Mouse (Mus musculus) megakaryocyte, adult 5-6 weeks (primary cell): Measurements from ENCODE around the gene Cmbl. TPM values are rescaled to one million over a fixed set of nuclear protein-coding genes. Genes with fewer than 3 reads are reported as not detected.
"Not testable (repeated sequence)": the region's sequence is repeated elsewhere in the genome, so short reads cannot be mapped to it uniquely, and the experiment has no call there.

ENCODE experiments used
- ATAC-seq: 2 replicates; pipeline ENCODE4 v1.8.0; 2016; ENCODE audit warnings: mild to moderate bottlenecking, inconsistent platforms; ENCODE audit not compliant: poor library complexity, severe bottlenecking
- total RNA-seq, 2 experiments: library from RNA; stranded (forward) in 1 of 2; stranded (reverse) in 1 of 2; fragments of 153-499, 151-499 nt in 1 of 2; fragments of 221-1000, 200-1000 nt in 1 of 2; gene quantifications; 2 replicates each; pipeline versions ENCODE4 v1.2.3 to v1.2.4; 2015 to 2017

The Cmbl gene
- total RNA-seq, 2 experiments from 2014 or later: 0.48 TPM; not detected in 1

- ATAC-seq: no peak
Observed at GRCm38 (mm10) chr15:31573287-31573686, 8.1 kb downstream of the Cmbl start.

DNA sequence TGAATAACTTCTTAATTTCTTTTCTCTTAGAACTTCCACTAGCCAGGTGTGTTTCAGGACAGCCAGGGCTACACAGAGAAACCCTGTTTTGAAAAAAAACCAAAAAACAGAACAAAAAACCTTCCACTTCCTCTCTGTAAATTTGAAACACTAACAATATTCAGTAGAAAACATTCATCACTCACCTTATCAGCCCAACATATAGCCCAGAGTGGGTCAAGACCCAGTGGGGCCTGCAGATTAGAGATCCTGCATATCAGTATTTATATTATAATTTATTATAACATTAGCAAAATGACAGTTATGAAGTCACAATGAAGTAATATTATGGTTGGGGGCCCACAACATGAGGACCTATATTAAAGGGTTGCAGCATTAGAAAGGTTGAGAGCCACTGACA, 8.5 kb downstream of the Cmbl start:
- no peak for ATAC-seq

- no peak for ATAC-seq
Observed at GRCm38 (mm10) chr15:31576076-31576475, 10.9 kb downstream of the Cmbl start.

DNA sequence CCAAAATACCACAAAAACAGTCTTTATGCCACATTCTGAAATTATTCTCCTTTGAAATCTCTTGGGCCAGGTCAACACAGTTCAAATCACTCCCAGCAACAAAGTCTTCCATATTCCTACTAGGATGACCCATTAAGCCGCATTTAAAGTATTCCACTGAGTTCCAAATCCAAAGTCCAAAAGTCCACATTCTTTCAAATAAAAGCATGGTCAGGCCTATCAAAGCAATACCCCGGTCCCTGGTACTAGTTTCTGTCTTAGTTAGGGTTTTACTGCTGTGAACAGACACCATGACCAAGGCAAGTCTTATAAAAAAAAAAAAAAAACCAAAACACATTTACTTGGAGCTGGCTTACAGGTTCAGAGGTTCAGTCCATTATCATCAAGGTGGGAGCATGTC, 15.9 kb downstream of the Cmbl start:
- not testable (repeated sequence) for ATAC-seq

GRCm38 (mm10) chr15:31583304-31584085, 18.3 kb downstream of the Cmbl start:
- ATAC-seq: no peak

- ATAC-seq: no peak
Observed at GRCm38 (mm10) chr15:31585238-31585637, 20.0 kb downstream of the Cmbl start.

GRCm38 (mm10) chr15:31586088-31586487, 20.9 kb downstream of the Cmbl start:
- no peak for ATAC-seq

- peak; percentile 92 for ATAC-seq
Observed at GRCm38 (mm10) chr15:31586519-31586918, 21.3 kb downstream of the Cmbl start.

- ATAC-seq: no peak
Observed at GRCm38 (mm10) chr15:31587789-31588188, 22.6 kb downstream of the Cmbl start.

GRCm38 (mm10) chr15:31588989-31589640, 23.9 kb downstream of the Cmbl start:
- no peak for ATAC-seq

- no peak for ATAC-seq
Observed at GRCm38 (mm10) chr15:31590176-31590575, 25.0 kb downstream of the Cmbl start.

GRCm38 (mm10) chr15:31592531-31592930, 27.3 kb downstream of the Cmbl start:
- no peak for ATAC-seq

DNA sequence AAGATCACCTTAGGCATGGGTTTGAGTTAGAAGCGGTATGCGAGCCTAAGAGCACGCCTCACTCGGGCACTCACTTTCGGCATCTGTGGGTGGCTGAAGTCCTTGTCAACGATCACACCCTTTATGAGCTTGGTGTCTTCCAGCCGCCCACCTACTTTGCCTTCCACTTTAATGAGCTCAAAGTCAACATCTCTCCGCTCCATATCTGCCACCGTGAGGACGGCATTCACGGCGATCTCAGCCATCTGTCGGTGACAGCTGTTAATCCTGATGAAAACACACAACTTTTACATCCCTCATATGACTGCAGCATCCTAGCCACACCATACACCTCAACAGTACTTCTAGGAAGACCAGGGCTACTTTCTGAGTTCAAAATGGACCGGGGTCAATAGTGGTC, 29.1 kb downstream of the Cmbl start:
- ATAC-seq: no peak

DNA sequence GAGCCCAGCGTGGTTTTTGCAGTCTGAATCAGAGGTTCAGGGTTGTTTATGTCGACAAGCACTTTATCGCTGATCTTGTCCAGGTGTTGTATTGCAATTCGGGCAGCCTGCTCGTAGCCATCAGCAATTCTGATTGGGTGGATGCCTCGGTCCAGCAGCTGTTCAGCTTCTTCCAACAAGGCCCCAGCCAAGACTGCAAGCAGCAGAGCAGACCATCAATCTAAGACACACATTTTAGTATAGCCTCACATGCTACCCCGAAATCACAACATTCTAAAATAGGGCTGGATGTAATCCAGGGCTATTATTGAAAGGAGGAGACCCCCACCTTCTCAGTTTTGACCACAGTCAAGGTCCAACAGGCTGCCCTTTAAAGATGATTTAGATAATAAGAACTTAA, 30.5 kb downstream of the Cmbl start:
- ATAC-seq: no peak

- ATAC-seq: no peak
Observed at GRCm38 (mm10) chr15:31599834-31600233, 34.6 kb downstream of the Cmbl start.

DNA sequence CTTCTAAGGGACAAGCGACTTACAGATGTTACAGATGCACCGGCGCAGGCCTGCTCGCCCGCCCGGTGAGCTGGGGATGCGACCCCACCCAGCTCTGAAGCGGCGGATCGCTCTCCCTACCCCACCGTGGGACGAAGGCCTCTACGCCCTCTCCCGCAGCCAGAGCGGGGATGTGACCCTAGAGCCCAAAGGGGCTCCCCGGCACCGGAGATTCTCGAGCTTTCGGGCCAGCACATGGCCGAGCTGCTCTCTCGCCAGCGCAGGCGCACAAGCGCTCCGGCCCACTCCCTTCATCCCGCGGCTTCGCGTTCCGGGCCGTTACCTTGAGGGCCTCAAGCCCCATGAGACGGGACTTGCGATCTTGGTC, 36.1 kb downstream of the Cmbl start:
- ATAC-seq: peak; percentile 65

- peak; percentile 88 for ATAC-seq
Observed at GRCm38 (mm10) chr15:31601646-31602374, 36.6 kb downstream of the Cmbl start, which contains the start of the genes Cct5 and Fam173b. Cct5 (minus strand) TSS chr15:31601804. Fam173b (plus strand) TSS chr15:31601852.

DNA sequence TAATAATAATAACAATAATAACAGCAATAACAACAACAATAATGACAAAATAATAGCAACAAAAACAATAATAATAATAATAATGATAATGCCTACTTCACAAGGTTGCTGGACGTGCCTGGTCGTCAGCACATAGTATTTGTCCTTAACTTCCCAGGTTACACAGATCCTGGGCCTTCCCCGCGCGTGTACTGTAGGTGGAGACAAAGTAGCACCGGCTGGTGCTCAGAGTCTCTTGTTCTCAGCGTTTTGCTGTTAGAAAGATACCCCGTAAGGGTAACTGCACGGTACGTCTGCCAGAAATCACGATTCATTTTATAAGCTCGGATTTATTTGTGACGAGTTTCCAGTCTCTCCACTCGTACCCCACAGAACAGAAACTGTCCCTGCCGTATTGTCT, 37.2 kb downstream of the Cmbl start:
- ATAC-seq: no peak

DNA sequence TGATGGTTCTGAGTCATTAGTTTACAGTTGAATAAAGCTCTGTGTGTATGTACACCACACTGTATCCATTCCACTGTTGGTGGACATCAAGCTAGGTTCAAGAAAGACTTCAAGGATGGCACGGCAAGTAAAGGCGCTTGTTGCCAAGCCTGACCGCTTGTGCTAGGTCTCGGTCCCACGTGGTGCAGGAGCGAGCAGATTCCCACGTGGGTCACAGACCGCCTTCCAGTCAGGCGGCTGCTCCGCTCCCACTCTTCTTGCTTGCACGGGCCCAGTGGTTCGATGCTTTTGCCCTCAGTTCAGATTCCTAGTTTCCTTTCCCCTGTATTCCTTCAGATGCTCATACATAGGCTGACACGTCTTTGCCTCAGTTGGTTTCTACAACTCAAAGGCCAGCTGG, 37.9 kb downstream of the Cmbl start:
- no peak for ATAC-seq

GRCm38 (mm10) chr15:31606821-31607220, 41.6 kb downstream of the Cmbl start:
- ATAC-seq: no peak

- ATAC-seq: no peak
Observed at GRCm38 (mm10) chr15:31611027-31611426, 45.8 kb downstream of the Cmbl start.

DNA sequence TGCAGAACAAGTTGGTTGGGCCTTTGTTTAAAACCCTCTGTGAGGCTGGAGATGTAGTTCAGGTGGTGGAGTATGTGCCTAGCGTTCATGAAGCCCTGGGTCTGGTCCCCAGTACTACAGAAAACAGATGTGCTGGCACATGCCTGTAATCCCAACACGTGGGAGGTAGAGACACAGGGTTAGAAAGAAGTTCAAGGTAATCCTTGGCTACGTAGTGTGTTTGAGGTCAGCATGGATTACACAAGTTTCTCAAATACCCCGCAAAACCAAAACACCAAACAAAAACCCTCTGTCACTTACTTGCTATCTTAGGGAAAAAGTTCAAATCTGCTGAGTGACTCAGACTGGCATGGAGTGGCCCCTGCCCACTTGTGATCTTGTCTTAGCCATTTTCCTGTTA, 46.8 kb downstream of the Cmbl start:
- no peak for ATAC-seq
